Mouse (Mus musculus) brain, adult 10 weeks (tissue): ENCODE data around the gene 2300002M23Rik. TPM values are rescaled to one million over a fixed set of nuclear protein-coding genes. Genes with fewer than 3 reads are reported as not detected.

ENCODE experiments used
- polyA plus RNA-seq: library from polyadenylated mRNA; stranded (reverse); fragments of 350-450 nt; fragmentation: Illumina TruSeq; extraction: RNeasy Lipid Tissue Mini Kit (QIAGEN cat#74804); gene quantifications from one replicate; pipeline ENCODE4 v1.2.3, GENCODE M21; 2015; ENCODE audit warnings: low read depth, low replicate concordance

The 2300002M23Rik gene
- polyA plus RNA-seq, result not detected

GRCm38 (mm10) chr17:35567150-35567549, at the start of gene 2300002M23Rik:
2300002M23Rik (plus strand) TSS chr17:35567450.

GRCm38 (mm10) chr17:35532901-35533300, 34.3 kb upstream of the 2300002M23Rik start, which contains the start of gene Psors1c2:
Psors1c2 (plus strand) TSS chr17:35533201.

GRCm38 (mm10) chr17:35551881-35552414, 15.3 kb upstream of the 2300002M23Rik start, which contains the start of gene Cdsn:
Cdsn (plus strand) TSS chr17:35552128.

GRCm38 (mm10) chr17:35601249-35601648, 34.0 kb downstream of the 2300002M23Rik start, which contains the start of gene Sfta2:
Sfta2 (plus strand) TSS chr17:35601549.

Other genes with a start within 250 kb of the 2300002M23Rik start
- 0.45 TPM for gene H2-Q1, start 247.0 kb upstream of the 2300002M23Rik start, polyA plus RNA-seq
- gene H2-Q2, start 225.2 kb upstream of the 2300002M23Rik start, polyA plus RNA-seq, result 2.0 TPM
- 4.1 TPM for gene H2-Q4, start 187.8 kb upstream of the 2300002M23Rik start, polyA plus RNA-seq
- 0.34 TPM for gene H2-Q6, start 142.6 kb upstream of the 2300002M23Rik start, polyA plus RNA-seq
- gene H2-Q7, start 128.3 kb upstream of the 2300002M23Rik start, polyA plus RNA-seq, result 0.61 TPM
- gene H2-Q10, start 97.4 kb upstream of the 2300002M23Rik start, polyA plus RNA-seq, result not detected
- not detected for gene Pou5f1, start 61.4 kb upstream of the 2300002M23Rik start, polyA plus RNA-seq
- gene Tcf19, start 50.6 kb upstream of the 2300002M23Rik start, polyA plus RNA-seq, result 7.8 TPM
- gene Cchcr1, start 50.4 kb upstream of the 2300002M23Rik start, polyA plus RNA-seq, result 4.6 TPM
- 0.61 TPM for gene Psors1c2, start 34.2 kb upstream of the 2300002M23Rik start, polyA plus RNA-seq
- gene Cdsn, start 15.3 kb upstream of the 2300002M23Rik start, polyA plus RNA-seq, result 1.4 TPM
- not detected for gene Sfta2, start 34.1 kb downstream of the 2300002M23Rik start, polyA plus RNA-seq
- gene Gm9573, start 59.2 kb downstream of the 2300002M23Rik start, polyA plus RNA-seq, result not detected
- gene Mucl3, start 76.2 kb downstream of the 2300002M23Rik start, polyA plus RNA-seq, result not detected
- 20.2 TPM for gene Vars2, start 100.1 kb downstream of the 2300002M23Rik start, polyA plus RNA-seq
- gene Gtf2h4, start 106.3 kb downstream of the 2300002M23Rik start, polyA plus RNA-seq, result 19.8 TPM
- 52.9 TPM for gene Ddr1, start 137.2 kb downstream of the 2300002M23Rik start, polyA plus RNA-seq